In genomic region chr9:120751686-120752484, GRCm38 (mm10) we compare ENCODE assay signal across 18 mouse cellular contexts.
DNase-seq lines count a peak whose midpoint lies in the region; ATAC-seq and TF ChIP-seq lines count a peak whose summit lies in the region.
"Had no signal": no experiment of that assay in that cellular context is flagged by ENCODE, and none has a peak within 500 bp of the region (broad histone marks: within the 10 kb centered on the region; RNA-seq: fewer than 3 reads in every experiment).

No protein-coding gene starts in this region.

- TF ChIP-seq RAD21 in CH12.LX (IDR thresholded peaks at IDR 0.05; ENCODE audit: low read depth, low read length): no peak

- H3K27me3 ChIP-seq in forebrain, embryonic 12.5 days: no peaks in the 10 kb centered on the region
- H3K27me3 ChIP-seq in forebrain, embryonic 11.5 days (ENCODE audit: control insufficient read depth, insufficient read depth, low read length): no peaks in the 10 kb centered on the region
- H3K27me3 ChIP-seq in CH12.LX (replicated peaks): peaks cover 2% of the 10 kb centered on the region
- H3K27me3 ChIP-seq in midbrain, embryonic 12.5 days: no peaks in the 10 kb centered on the region
- H3K27me3 ChIP-seq: liver, embryonic 15.5 days had no signal

- no peak for DNase-seq in forebrain, embryonic 11.5 days (ENCODE audit: low spot score)
- DNase-seq in kidney, adult 9 months: peak; percentile 46
- no peak for DNase-seq in kidney, postnatal 10 days
- peak; percentile 64 for DNase-seq in CH12.LX (ENCODE audit: extremely low read depth)
- DNase-seq in frontal cortex, postnatal 10 days (ENCODE audit: low spot score in 2 of 2): no peak
- DNase-seq: cerebellum, adult 2 months; heart, adult 2 months; heart, postnatal 36 days; layer of hippocampus, postnatal 36 days; left cerebral cortex, postnatal 4 days; right cerebral cortex, postnatal 25 days; thymus, adult 2 months had no signal

- H3K36me3 ChIP-seq in forebrain, embryonic 12.5 days (replicated peaks): no peaks in the 10 kb centered on the region
- no peaks in the 10 kb centered on the region for H3K36me3 ChIP-seq in forebrain, embryonic 11.5 days (ENCODE audit: control insufficient read depth, insufficient read depth, low read length)
- no peaks in the 10 kb centered on the region for H3K36me3 ChIP-seq in CH12.LX (replicated peaks in 1 of 2; ENCODE audit: control insufficient read depth in 1 of 2, insufficient read depth in 1 of 2, low read length in 1 of 2)
- no peaks in the 10 kb centered on the region for H3K36me3 ChIP-seq in midbrain, embryonic 12.5 days
- H3K36me3 ChIP-seq: liver, embryonic 15.5 days had no signal

- H3K79me2 ChIP-seq in CH12.LX (replicated peaks; ENCODE audit: control insufficient read depth, extremely low read depth, insufficient read depth, poor library complexity, severe bottlenecking): no peaks in the 10 kb centered on the region

- dilution Hi-C loops in CH12.LX (cut with MboI; ENCODE audit: extremely low pct_ligation_motif_present, extremely low pct_unique_long_range_greater_than_20kb, low sequenced_read_pairs): no loop called here

- in situ Hi-C loops in CH12.LX (cut with MboI; ENCODE audit: low pct_ligation_motif_present, low pct_unique_long_range_greater_than_20kb, low sequenced_read_pairs): no loop called here

- no peak for TF ChIP-seq CTCF in CH12.LX (conservative IDR thresholded peaks at IDR 0.05 in 1 of 2, IDR thresholded peaks at IDR 0.05 in 1 of 2; ENCODE audit: low read depth in 2 of 2, low read length in 2 of 2)

- H3K27ac ChIP-seq in forebrain, embryonic 12.5 days: no peak overlapping the region
- H3K27ac ChIP-seq in forebrain, embryonic 11.5 days (ENCODE audit: low read depth, low read length): no peak overlapping the region
- H3K27ac ChIP-seq in CH12.LX (ENCODE audit: insufficient read depth, low read depth): no peak overlapping the region
- no peak overlapping the region for H3K27ac ChIP-seq in midbrain, embryonic 12.5 days (replicated peaks)
- H3K27ac ChIP-seq: heart, adult 2 months; kidney, postnatal 0 days; liver, embryonic 15.5 days; macrophage had no signal

- H3K4me1 ChIP-seq in forebrain, embryonic 12.5 days: peaks cover 10% of the 10 kb centered on the region
- no peaks in the 10 kb centered on the region for H3K4me1 ChIP-seq in forebrain, embryonic 11.5 days (replicated peaks; ENCODE audit: control insufficient read depth, insufficient read depth, low read length)
- peaks cover 0 to 16% of the 10 kb centered on the region in 2 experiments; a peak in 2 of 4 replicates for H3K4me1 ChIP-seq in CH12.LX (ENCODE audit: control insufficient read depth in 1 of 2, insufficient read depth in 2 of 2)
- peaks cover 12% of the 10 kb centered on the region; the same call in 1 of the 2 replicates for H3K4me1 ChIP-seq in midbrain, embryonic 12.5 days
- H3K4me1 ChIP-seq: liver, embryonic 15.5 days had no signal

- H3K9me3 ChIP-seq in forebrain, embryonic 12.5 days: no peaks in the 10 kb centered on the region
- no peaks in the 10 kb centered on the region; the same call in 1 of the 2 replicates for H3K9me3 ChIP-seq in forebrain, embryonic 11.5 days (ENCODE audit: control insufficient read depth, low read length)
- no peaks in the 10 kb centered on the region for H3K9me3 ChIP-seq in CH12.LX (replicated peaks; ENCODE audit: low read length)
- H3K9me3 ChIP-seq in midbrain, embryonic 12.5 days: no peaks in the 10 kb centered on the region
- H3K9me3 ChIP-seq: liver, embryonic 15.5 days had no signal

- H3K4me2 ChIP-seq in forebrain, embryonic 12.5 days: no peak overlapping the region
- no peak overlapping the region for H3K4me2 ChIP-seq in forebrain, embryonic 11.5 days (ENCODE audit: low read depth, low read length, severe bottlenecking)
- H3K4me2 ChIP-seq in CH12.LX (ENCODE audit: insufficient read depth, low read depth, poor library complexity, severe bottlenecking): no peak overlapping the region
- no peak overlapping the region for H3K4me2 ChIP-seq in midbrain, embryonic 12.5 days (replicated peaks)
- H3K4me2 ChIP-seq: liver, embryonic 15.5 days had no signal

- no peak for TF ChIP-seq POLR2A in CH12.LX (IDR thresholded peaks at IDR 0.05; ENCODE audit: low read depth, low read length)

- 82% methylated on average over 5 of the region's 5 CpGs for WGBS in forebrain, embryonic 12.5 days
- 85% methylated on average over 5 of the region's 5 CpGs for WGBS in forebrain, embryonic 11.5 days
- WGBS in midbrain, embryonic 12.5 days: 87% methylated on average over 5 of the region's 5 CpGs

- TF ChIP-seq EP300 in CH12.LX (IDR thresholded peaks at IDR 0.05; ENCODE audit: low read length): no peak

- ATAC-seq in forebrain, embryonic 12.5 days (ENCODE audit: low FRiP score): peak; percentile 78
- no peak for ATAC-seq in forebrain, embryonic 11.5 days (replicated peaks; ENCODE audit: low FRiP score)
- peak; percentile 65 for ATAC-seq in midbrain, embryonic 12.5 days (ENCODE audit: low FRiP score, low read depth)
- no peak for ATAC-seq in inflammation-experienced regulatory T-cells, adult 6 months

- no peak overlapping the region for H3K4me3 ChIP-seq in forebrain, embryonic 12.5 days (replicated peaks)
- no peak overlapping the region for H3K4me3 ChIP-seq in forebrain, embryonic 11.5 days (ENCODE audit: low read depth, low read length)
- H3K4me3 ChIP-seq in CH12.LX (replicated peaks in 1 of 3; ENCODE audit: low read depth in 2 of 3, low read length in 2 of 3, poor library complexity in 1 of 3): no peak overlapping the region
- H3K4me3 ChIP-seq in midbrain, embryonic 12.5 days: no peak overlapping the region
- H3K4me3 ChIP-seq: heart, adult 2 months; liver, embryonic 15.5 days had no signal

- no peak overlapping the region for H3K9ac ChIP-seq in forebrain, embryonic 12.5 days
- no peak overlapping the region for H3K9ac ChIP-seq in forebrain, embryonic 11.5 days (ENCODE audit: low read length)
- no peak overlapping the region for H3K9ac ChIP-seq in CH12.LX (ENCODE audit: insufficient read depth, low read depth)
- no peak overlapping the region for H3K9ac ChIP-seq in midbrain, embryonic 12.5 days (replicated peaks)
- H3K9ac ChIP-seq: liver, embryonic 15.5 days had no signal

TF ChIP-seq in CH12.LX, 34 proteins besides CTCF, POLR2A, EP300 and RAD21:
- TF ChIP-seq SMC3 (IDR thresholded peaks at IDR 0.05; ENCODE audit: low read depth, low read length): no peak
- TF ChIP-seq JUND (conservative IDR thresholded peaks at IDR 0.05; ENCODE audit: low read depth, low read length): no peak
- no peak for TF ChIP-seq POLR2AphosphoS2 (IDR thresholded peaks at IDR 0.05; ENCODE audit: low read depth, low read length)

Comparison
In these comparisons a context has a peak if more than half of its experiments do, and no peak if none do; other contexts are left out.
1. ATAC-seq: peak in forebrain, embryonic 12.5 days (single experiment) and midbrain, embryonic 12.5 days (single experiment); none in forebrain, embryonic 11.5 days (single experiment) and inflammation-experienced regulatory T-cells, adult 6 months (single experiment).
2. DNase-seq: peak in kidney, adult 9 months (single experiment) and CH12.LX (single experiment); none in forebrain, embryonic 11.5 days (single experiment), kidney, postnatal 10 days (single experiment) and frontal cortex, postnatal 10 days (0 of 2).